Mouse (Mus musculus) ES-E14 (cell line): Measurements from ENCODE around the gene Chrnb2.

Experiments
- CHD2 ChIP-seq: IDR thresholded peaks from 2 replicates; pipeline ENCODE4 v1.6.1; 2014; ENCODE audit warnings: mild to moderate bottlenecking, low read depth, low read length, inconsistent platforms
- MAFK ChIP-seq: IDR thresholded peaks from 2 replicates; pipeline ENCODE4 v1.6.1; 2014; ENCODE audit warnings: mild to moderate bottlenecking, low read depth, low read length, inconsistent platforms; ENCODE audit not compliant: insufficient read depth

DNA sequence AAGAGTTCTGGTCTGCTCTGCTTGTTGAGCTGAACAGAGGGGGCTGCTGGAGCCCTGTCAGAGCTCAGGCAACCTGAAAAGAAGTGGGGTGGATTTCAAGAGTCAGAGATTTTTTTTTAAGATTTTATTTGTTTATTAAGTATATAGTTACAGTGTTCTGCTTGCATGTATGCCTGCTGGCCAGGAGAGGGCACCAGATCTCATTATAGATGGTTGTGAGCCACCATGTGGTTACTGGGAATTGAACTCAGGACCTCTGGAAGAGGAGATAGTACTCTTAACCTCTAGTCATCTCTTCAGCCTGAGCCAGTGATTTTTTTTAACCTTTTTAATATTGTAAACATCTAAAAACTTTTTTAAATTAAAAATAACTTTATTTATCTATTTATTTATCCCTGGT lies 46.4 kb upstream of the Chrnb2 start:
- TF ChIP-seq MAFK, result no peak
- no peak for TF ChIP-seq CHD2
